Mouse (Mus musculus) megakaryocyte, embryonic 14.5 days (primary cell): Measurements from ENCODE around the gene Aftph.

Experiments
- FLI1 ChIP-seq: IDR thresholded peaks from 2 replicates; pipeline ENCODE4 v1.6.1; 2012; ENCODE audit warnings: low read length, inconsistent platforms, mixed read lengths
- GATA1 ChIP-seq: IDR thresholded peaks from 3 replicates; pipeline ENCODE4 v1.6.1; 2012; ENCODE audit warnings: mixed read lengths, low read length, inconsistent platforms, borderline replicate concordance

- TF ChIP-seq GATA1 (no peak), FLI1 (no peak)
Measured at GRCm38 (mm10) chr11:20712068-20712671, 29.2 kb downstream of the Aftph start.
